Mouse (Mus musculus) erythroblast, embryonic 14.5 days (primary cell): Measurements from ENCODE around the gene Gpm6a.

Source experiments
- GATA1 ChIP-seq: IDR thresholded peaks from 2 replicates; pipeline ENCODE4 v1.6.1; 2012; ENCODE audit warnings: low read length, inconsistent platforms, mixed read lengths
- TAL1 ChIP-seq: IDR thresholded peaks from 3 replicates; pipeline ENCODE4 v1.6.1; 2012; ENCODE audit warnings: low read length, inconsistent platforms, mixed read lengths

DNA sequence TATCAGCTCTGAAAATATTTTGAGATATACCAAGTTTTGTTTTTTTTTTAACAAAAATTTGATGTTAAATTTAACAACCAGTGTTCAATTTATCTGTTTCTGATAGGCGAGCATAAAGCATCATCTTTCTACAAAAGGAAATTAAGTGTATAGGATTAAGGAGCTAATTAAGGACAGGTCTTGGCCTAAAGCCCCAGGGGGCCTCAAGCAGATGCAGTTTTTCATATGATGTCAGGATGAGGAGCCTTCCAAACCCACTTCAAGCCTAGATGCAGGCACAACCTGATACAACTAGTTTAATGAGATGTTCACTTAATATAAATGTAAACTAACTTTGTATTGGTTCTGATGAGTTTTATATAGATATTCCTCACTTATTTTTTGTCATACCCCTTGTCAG, 22.0 kb downstream of the Gpm6a start:
- TF ChIP-seq GATA1 (no peak), TAL1 (no peak)
